Comparison of ENCODE assay signal across 13 mouse cellular contexts in genomic region chr17:5273118-5273517, GRCm38 (mm10).
"Had no signal": no experiment of that assay in that cellular context is flagged by ENCODE, and none has a peak within 500 bp of the region (broad histone marks: within the 10 kb centered on the region; RNA-seq: fewer than 3 reads in every experiment).

No protein-coding gene starts in this region.

- H3K4me3 ChIP-seq: kidney, embryonic 15.5 days; limb, embryonic 13.5 days; midbrain, embryonic 13.5 days; neural tube, embryonic 15.5 days had no signal

- H3K27me3 ChIP-seq: kidney, embryonic 15.5 days; limb, embryonic 13.5 days; midbrain, embryonic 13.5 days; neural tube, embryonic 15.5 days had no signal

- H3K9me3 ChIP-seq: kidney, embryonic 15.5 days; limb, embryonic 13.5 days; midbrain, embryonic 13.5 days; neural tube, embryonic 15.5 days had no signal

- DNase-seq: kidney, adult 2 months; kidney, postnatal 14 days; layer of hippocampus, postnatal 36 days; left cerebral cortex, postnatal 4 days; lung, adult 18-20 months; right cerebral cortex, postnatal 25 days; thymus, adult 18-20 months; thymus, postnatal 14 days had no signal

- H3K36me3 ChIP-seq: neural tube, embryonic 15.5 days had no signal

- H3K27ac ChIP-seq: kidney, embryonic 15.5 days; limb, embryonic 13.5 days; liver, embryonic 14.5 days; midbrain, embryonic 13.5 days; neural tube, embryonic 15.5 days had no signal

- H3K9ac ChIP-seq: kidney, embryonic 15.5 days; limb, embryonic 13.5 days; liver, embryonic 14.5 days; midbrain, embryonic 13.5 days; neural tube, embryonic 15.5 days had no signal

- ATAC-seq: midbrain, embryonic 13.5 days had no signal

- H3K4me2 ChIP-seq: kidney, embryonic 15.5 days; limb, embryonic 13.5 days; midbrain, embryonic 13.5 days; neural tube, embryonic 15.5 days had no signal
